Mouse (Mus musculus): ENCODE measurements around the gene Barx1. TPM values are rescaled to one million over a fixed set of nuclear protein-coding genes. Genes with fewer than 3 reads are reported as not detected.

Gene Barx1
- polyA plus RNA-seq, 1 experiment from 2014 or later: not detected

DNA sequence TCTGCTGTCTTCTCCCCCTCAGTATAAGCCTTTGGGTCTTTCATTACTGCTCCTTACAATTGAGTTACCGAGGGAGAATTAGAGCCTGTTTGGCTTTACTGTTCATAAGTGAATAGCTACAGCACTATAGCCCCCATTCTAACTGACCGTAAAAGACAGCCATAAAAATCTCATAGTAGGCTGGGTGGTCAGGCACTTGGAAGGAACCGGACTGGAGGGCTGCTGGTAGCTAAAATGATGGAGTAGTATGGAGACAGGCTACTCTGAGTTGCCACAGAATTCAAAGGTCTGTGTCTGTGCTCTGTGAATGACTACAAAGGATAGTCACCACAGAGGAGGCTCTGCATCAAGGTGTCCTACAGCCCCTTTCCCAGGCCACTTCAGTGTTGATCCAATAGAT, 18.8 kb upstream of the Barx1 start:
- TF ChIP-seq CTCF (IDR thresholded peaks at IDR 0.05): no peak
- POLR2A ChIA-PET: no interaction called here
- H3K27me3 ChIP-seq: peaks cover 9% of the 10 kb centered on the region
- DNase-seq (ENCODE audit: low read depth, low spot score): no peak
- CTCF ChIA-PET: interaction anchor here (3.2 kb wide), 1 partner anchor 10 kb away, joined by 15 read pairs; no protein-coding TSS in a partner anchor
- in situ Hi-C loops (cut with MboI; ENCODE audit: low pct_unique_long_range_greater_than_20kb): no loop called here
- ATAC-seq: no peak

DNA sequence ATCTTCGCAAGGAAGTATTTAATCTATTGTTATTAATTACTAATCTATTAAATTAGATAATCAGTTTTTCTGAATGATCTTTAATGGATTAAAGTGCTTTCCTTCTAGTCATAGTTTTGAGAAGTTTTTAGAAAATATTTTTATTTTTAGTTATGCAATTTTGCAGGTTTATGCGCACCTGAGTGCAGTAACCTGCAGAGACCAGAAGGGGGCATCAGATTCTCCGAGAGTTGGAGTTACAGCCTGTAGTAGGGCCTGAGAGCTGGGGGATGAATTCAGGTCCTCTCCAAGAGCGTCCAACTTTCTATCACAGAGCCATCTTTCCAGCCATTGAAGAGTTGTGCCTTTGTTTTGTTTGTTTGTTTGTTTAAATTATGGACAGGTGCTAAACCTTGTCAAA, 16.1 kb upstream of the Barx1 start:
- in situ Hi-C loops (cut with MboI; ENCODE audit: low pct_unique_long_range_greater_than_20kb): no loop called here
- ChIA-PET POLR2A (no interaction called here), CTCF (interaction anchor here (1.0 to 1.1 kb wide), 2 partner anchors 10 to 12 kb away, joined by 3 to 4 read pairs; no protein-coding TSS in a partner anchor)
- DNase-seq (ENCODE audit: low read depth, low spot score): no peak
- peak; percentile 42 for TF ChIP-seq CTCF (IDR thresholded peaks at IDR 0.05)
- no peak for ATAC-seq
- H3K27me3 ChIP-seq: peaks cover 9% of the 10 kb centered on the region

DNA sequence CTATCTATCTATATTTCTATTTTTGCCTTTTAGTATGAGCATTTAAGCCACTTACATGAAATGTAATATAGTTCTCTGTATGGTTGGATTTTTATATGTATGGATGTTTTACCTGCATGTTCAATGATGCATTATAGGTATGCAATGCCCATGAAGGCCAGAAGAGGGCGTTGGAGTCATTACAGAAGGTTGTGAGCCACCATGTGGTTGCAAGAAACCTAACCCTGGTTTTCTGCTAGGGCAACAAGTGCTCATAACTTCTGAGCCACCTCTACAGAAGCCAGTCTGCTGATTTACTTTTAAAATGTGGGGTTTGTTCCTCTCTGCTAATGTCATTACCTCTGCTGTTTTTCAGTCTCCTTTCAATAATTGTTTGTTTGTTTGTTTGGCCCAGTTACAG, 12.2 kb upstream of the Barx1 start:
- CTCF ChIA-PET: interaction anchor here (1.6 to 1.8 kb wide), 2 partner anchors 150 to 525 kb away, joined by 4 to 5 read pairs; no protein-coding TSS in a partner anchor
- DNase-seq (ENCODE audit: low read depth, low spot score): no peak
- POLR2A ChIA-PET: no interaction called here
- in situ Hi-C loops (cut with MboI; ENCODE audit: low pct_unique_long_range_greater_than_20kb): loop anchor here (5.0 to 10.0 kb wide), 4 partner anchors 147 to 522 kb away; no protein-coding TSS in a partner anchor
- TF ChIP-seq CTCF (IDR thresholded peaks at IDR 0.05): peak; percentile 89
- H3K27me3 ChIP-seq: peaks cover 10% of the 10 kb centered on the region
- no peak for ATAC-seq

DNA sequence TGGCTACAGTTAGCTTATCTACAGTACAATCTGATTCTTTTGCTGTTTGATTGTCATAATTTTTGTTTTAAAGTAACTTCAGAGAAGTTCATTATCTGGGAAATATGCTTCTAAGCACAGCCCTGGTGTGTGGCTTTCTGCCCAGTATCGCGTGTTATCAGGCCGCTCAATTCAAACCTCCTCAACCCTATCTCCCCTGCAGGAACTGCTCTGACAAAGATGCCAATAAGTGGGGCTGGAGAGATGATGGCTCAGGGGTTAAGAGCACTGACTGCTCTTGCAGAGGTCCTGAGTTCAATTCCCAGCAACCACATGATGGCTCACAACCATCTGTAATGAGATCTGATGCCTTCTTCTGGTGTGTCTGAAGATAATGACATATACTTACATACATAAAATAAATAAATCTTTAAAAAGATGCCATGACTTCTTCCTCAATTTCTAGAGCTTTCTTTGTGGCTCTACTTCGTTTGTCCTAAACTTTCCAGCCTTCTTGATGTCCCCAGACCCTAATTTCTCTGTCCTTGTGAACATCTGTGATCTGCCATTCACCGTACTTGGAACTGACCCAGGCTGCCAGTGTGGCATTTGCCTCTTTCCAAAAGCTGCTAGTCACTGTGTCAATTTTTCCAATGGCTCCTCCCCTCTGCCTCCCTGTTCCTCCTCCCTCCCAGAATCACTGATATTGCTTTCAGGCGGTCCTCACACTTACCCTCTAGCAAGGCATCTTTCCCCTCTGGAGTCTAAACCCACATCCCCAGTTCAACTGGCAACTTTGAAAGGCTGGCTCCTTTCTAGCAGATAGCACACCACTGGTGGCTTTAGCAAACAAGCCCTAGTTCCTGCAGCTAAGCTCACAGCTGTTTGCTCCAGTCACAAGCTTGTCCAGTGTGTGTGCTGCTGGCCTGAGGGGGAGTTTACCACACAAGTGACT, 11.4 kb upstream of the Barx1 start:
- DNase-seq (ENCODE audit: low read depth, low spot score) (no peak), ATAC-seq (no peak)
- no peak for TF ChIP-seq CTCF (IDR thresholded peaks at IDR 0.05)
- POLR2A ChIA-PET: no interaction called here
- CTCF ChIA-PET: interaction anchor here (1.3 to 2.0 kb wide), 4 partner anchors 8 to 524 kb away, joined by 3 to 5 read pairs (median 4); no protein-coding TSS in a partner anchor
- in situ Hi-C loops (cut with MboI; ENCODE audit: low pct_unique_long_range_greater_than_20kb): loop anchor here (5.0 to 10.0 kb wide), 4 partner anchors 146 to 521 kb away; no protein-coding TSS in a partner anchor
- peaks cover 7% of the 10 kb centered on the region for H3K27me3 ChIP-seq

DNA sequence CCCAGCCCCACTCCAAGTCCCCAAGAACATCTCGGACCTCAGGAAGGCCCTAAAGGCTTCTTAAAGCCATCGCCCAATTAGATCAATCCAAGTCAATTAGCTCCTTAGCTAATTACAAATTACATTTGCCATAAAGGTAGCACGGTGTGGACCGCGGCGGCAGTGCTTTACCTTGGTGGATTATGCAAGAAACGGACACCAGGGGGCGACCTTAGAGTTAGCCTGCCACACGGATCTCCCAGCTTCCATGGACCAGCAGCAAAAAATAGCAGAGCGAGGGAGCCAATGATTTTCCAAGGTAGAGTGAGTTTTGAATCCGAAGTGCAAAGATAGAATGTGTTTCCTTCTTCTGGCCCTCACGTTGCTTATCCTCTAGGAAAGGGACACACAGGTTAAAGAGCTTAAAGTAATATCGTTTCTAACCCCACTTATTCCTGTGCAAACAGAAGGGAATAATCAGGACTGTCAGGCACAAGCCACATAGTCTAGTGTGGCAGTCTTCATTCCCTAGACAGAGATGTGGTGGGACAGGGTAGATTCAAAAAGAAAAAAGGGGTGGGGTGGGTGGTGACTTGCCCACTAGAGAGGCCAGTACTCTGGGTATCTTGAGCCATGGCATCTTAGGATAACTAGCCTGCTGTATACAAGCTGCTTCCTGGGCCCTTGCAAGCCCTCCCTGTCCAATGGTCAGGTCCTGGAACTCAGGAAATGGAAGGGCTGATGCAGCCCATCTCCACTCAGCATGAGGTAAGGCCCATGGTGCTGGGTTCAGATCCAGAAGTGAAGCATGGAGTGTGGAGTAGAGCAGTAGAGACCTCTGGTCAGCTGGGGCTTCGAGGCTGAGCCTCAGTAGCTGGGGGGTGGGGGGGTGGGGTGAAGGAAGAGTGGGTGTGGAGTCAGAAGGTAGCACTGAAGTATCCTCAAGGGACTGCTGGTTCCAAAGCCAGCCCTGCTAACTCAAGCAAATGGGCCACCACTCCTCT, 8.7 kb upstream of the Barx1 start:
- POLR2A ChIA-PET: no interaction called here
- CTCF ChIA-PET: interaction anchor here (0.7 to 4.2 kb wide), 22 partner anchors 10 to 519 kb away, joined by 3 to 26 read pairs (median 4); no protein-coding TSS in a partner anchor
- DNase-seq (ENCODE audit: low read depth, low spot score) (no peak), ATAC-seq (no peak)
- peaks cover 22% of the 10 kb centered on the region for H3K27me3 ChIP-seq
- peak; percentile 88 for TF ChIP-seq CTCF (IDR thresholded peaks at IDR 0.05)
- in situ Hi-C loops (cut with MboI; ENCODE audit: low pct_unique_long_range_greater_than_20kb): loop anchor here (5.0 to 10.0 kb wide), 4 partner anchors 143 to 518 kb away; no protein-coding TSS in a partner anchor

DNA sequence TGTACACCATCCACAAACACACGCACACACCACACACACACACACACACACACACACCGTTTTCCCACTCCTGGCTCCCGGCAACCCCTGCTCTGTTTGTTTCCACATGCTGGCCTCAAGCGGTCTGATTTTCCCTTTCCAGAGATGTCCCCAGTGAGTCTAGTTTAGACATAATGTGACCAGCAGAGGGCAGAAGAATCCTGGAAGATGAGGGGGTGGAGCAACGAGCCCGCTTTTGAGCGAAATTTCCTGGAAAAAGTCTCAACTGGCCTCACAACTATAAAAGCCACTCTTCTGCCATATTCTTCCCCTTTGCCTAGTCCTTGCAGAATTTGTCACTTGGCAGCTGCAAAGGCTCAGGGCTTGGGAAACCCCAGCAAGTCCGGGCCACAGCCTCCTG, 7.2 kb upstream of the Barx1 start:
- TF ChIP-seq CTCF (IDR thresholded peaks at IDR 0.05): no peak
- H3K27me3 ChIP-seq: peaks cover 34% of the 10 kb centered on the region
- ATAC-seq: no peak
- DNase-seq (ENCODE audit: low read depth, low spot score): no peak
- in situ Hi-C loops (cut with MboI; ENCODE audit: low pct_unique_long_range_greater_than_20kb): loop anchor here (10.0 kb wide), 1 partner anchor 369 kb away; no protein-coding TSS in a partner anchor
- CTCF ChIA-PET: interaction anchor here (1.3 to 4.2 kb wide), 6 partner anchors 9 to 146 kb away, joined by 3 to 26 read pairs (median 6); no protein-coding TSS in a partner anchor
- POLR2A ChIA-PET: interaction anchor here (0.6 kb wide), 1 partner anchor 17 kb away, joined by 5 read pairs; no protein-coding TSS in a partner anchor

DNA sequence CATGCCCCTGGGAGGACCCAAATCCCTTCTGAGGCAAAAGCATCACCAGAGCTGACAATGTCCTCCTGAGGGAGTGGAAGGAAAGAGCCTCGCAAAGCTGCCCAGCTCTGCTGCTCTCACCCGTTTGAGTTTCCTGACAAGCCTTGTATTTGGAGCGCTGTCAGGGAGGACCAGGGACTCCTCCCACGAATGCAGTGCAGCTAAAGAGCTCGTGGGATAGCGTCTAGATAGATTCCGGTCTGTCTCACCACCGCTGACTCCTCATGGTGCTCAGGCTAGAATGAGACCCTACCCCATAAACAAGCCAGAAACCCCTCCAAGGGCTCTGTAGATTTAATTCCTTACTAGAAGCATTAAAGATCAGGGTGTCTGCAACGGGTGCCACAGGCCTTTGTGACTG, 5.0 kb upstream of the Barx1 start:
- DNase-seq (ENCODE audit: low read depth, low spot score) (no peak), ATAC-seq (no peak)
- ChIA-PET POLR2A (interaction anchor here (0.5 kb wide), 1 partner anchor 128 kb away, joined by 4 read pairs; no protein-coding TSS in a partner anchor), CTCF (no interaction called here)
- in situ Hi-C loops (cut with MboI; ENCODE audit: low pct_unique_long_range_greater_than_20kb): loop anchor here (10.0 kb wide), 1 partner anchor 367 kb away; no protein-coding TSS in a partner anchor
- peaks cover 42% of the 10 kb centered on the region for H3K27me3 ChIP-seq
- no peak for TF ChIP-seq CTCF (IDR thresholded peaks at IDR 0.05)

DNA sequence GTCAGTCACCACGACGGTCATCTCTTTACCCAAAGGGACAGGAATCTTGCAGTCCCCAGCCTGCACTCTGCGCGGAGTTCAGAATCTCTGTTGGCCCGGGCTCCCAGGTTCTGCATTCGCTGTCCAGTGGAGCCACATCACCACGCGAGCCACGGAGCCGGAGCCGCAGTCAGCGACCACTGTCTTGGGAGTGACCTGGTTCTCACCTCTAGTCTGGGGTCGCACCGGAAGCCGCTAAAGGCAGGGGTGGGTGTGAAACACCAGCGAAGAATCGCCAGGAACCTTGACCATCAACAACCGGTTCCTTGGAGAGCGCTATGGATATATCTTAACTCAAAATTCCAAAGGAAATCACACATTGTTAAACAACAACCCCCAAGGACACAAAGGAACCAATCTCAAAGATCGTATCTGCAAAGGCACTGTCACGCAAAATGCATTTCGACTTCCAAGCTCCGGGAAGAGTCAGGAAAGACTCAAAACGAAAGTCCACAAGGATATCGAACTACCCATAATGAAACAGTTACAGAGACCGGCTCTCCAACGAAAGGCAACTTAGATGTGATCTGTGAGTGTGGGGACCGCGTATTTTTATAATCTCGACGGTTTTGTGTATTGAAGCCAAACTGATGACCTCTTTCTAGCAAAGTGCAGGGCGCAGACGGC, 4.1 kb upstream of the Barx1 start:
- TF ChIP-seq CTCF (IDR thresholded peaks at IDR 0.05): no peak
- H3K27me3 ChIP-seq: peaks cover 41% of the 10 kb centered on the region
- in situ Hi-C loops (cut with MboI; ENCODE audit: low pct_unique_long_range_greater_than_20kb): loop anchor here (10.0 kb wide), 1 partner anchor 366 kb away; no protein-coding TSS in a partner anchor
- ChIA-PET POLR2A (interaction anchor here (0.5 kb wide), 1 partner anchor 129 kb away, joined by 4 read pairs; no protein-coding TSS in a partner anchor), CTCF (no interaction called here)
- no peak for ATAC-seq
- DNase-seq (ENCODE audit: low read depth, low spot score): no peak

Data from Patski (cell line).